Mouse (Mus musculus) CH12.LX (cell line): Measurements from ENCODE around the gene Cops4. TPM values are rescaled to one million over a fixed set of nuclear protein-coding genes. Genes with fewer than 3 reads are reported as not detected.

Experiments
- DNase-seq: peaks from one replicate; pipeline ENCODE4 v3.0.0-alpha.2; 2013; ENCODE audit errors: extremely low read depth
- H3K27ac ChIP-seq: 2 replicates; pipeline ENCODE4 v1.5.1; 2012; ENCODE audit warnings: low read depth, mild to moderate bottlenecking, control low read depth, moderate library complexity; ENCODE audit not compliant: insufficient read depth
- H3K27me3 ChIP-seq: replicated peaks from 2 replicates; pipeline ENCODE3; 2012; ENCODE audit warnings: inconsistent platforms
- H3K36me3 ChIP-seq, 2 experiments: replicated peaks in 1 of 2; 2 replicates each; pipeline versions ENCODE3 to v1.6.1; 2012; ENCODE audit warnings: inconsistent platforms in 1 of 2, low read length in 1 of 2, mild to moderate bottlenecking in 1 of 2, mixed read lengths in 1 of 2, moderate library complexity in 1 of 2; ENCODE audit not compliant: control insufficient read depth in 1 of 2, insufficient read depth in 1 of 2
- H3K4me1 ChIP-seq, 2 experiments: 2 replicates each; pipeline ENCODE4 v1.6.1; 2012; ENCODE audit warnings: inconsistent platforms in 1 of 2, moderate library complexity in 1 of 2; ENCODE audit not compliant: insufficient read depth in 2 of 2, control insufficient read depth in 1 of 2
- H3K4me2 ChIP-seq: 2 replicates; pipeline ENCODE4 v1.6.1; 2012; ENCODE audit warnings: low read depth, mild to moderate bottlenecking, control low read depth; ENCODE audit not compliant: poor library complexity, insufficient read depth, severe bottlenecking
- H3K4me3 ChIP-seq, 3 experiments: fragments of 150-350 bp in 1 of 3; sonication (generic) in 1 of 3; replicated peaks in 1 of 3; 2 replicates each; pipeline versions ENCODE3 to v1.5.1; 2011 to 2012; ENCODE audit warnings: low read depth in 2 of 3, low read length in 2 of 3, mild to moderate bottlenecking in 2 of 3, moderate library complexity in 2 of 3, control low read depth in 1 of 3, improper control_type of control experiment in 1 of 3, inconsistent platforms in 1 of 3, mixed read lengths in 1 of 3; ENCODE audit not compliant: poor library complexity in 1 of 3
- H3K79me2 ChIP-seq: replicated peaks from 2 replicates; pipeline ENCODE4 v1.6.1; 2012; ENCODE audit warnings: mild to moderate bottlenecking, moderate library complexity; ENCODE audit not compliant: control insufficient read depth, poor library complexity, insufficient read depth, severe bottlenecking; ENCODE audit errors: extremely low read depth
- H3K9ac ChIP-seq: 2 replicates; pipeline ENCODE4 v1.6.1; 2012; ENCODE audit warnings: low read depth, mild to moderate bottlenecking, control low read depth, moderate library complexity; ENCODE audit not compliant: insufficient read depth
- H3K9me3 ChIP-seq: replicated peaks from 2 replicates; pipeline ENCODE3; 2012; ENCODE audit warnings: low read length, inconsistent platforms, mixed read lengths
- BHLHE40 ChIP-seq: IDR thresholded peaks from 2 replicates; pipeline ENCODE4 v1.6.1; 2011; ENCODE audit warnings: mild to moderate bottlenecking, low read depth, low read length, improper control_type of control experiment
- CHD1 ChIP-seq: IDR thresholded peaks from 2 replicates; pipeline ENCODE4 v1.6.1; 2012; ENCODE audit warnings: low read depth, low read length, improper control_type of control experiment, inconsistent platforms
- CHD2 ChIP-seq: IDR thresholded peaks from 2 replicates; pipeline ENCODE4 v1.6.1; 2011; ENCODE audit warnings: low read length, improper control_type of control experiment
- CTCF ChIP-seq, 2 experiments: IDR thresholded peaks in 1 of 2; conservative IDR thresholded peaks in 1 of 2; 2 replicates each; pipeline ENCODE4 v1.5.1; 2011 to 2012; ENCODE audit warnings: low read depth in 2 of 2, low read length in 2 of 2, improper control_type of control experiment in 1 of 2, inconsistent platforms in 1 of 2, mild to moderate bottlenecking in 1 of 2, moderate library complexity in 1 of 2
- E2F4 ChIP-seq: IDR thresholded peaks from 2 replicates; pipeline ENCODE4 v1.6.1; 2011; ENCODE audit warnings: low read depth, low read length, improper control_type of control experiment; ENCODE audit not compliant: insufficient replicate concordance
- ELF1 ChIP-seq: IDR thresholded peaks from 2 replicates; pipeline ENCODE4 v1.6.1; 2014; ENCODE audit warnings: low read depth, mild to moderate bottlenecking, inconsistent platforms, low read length, improper control_type of control experiment
- ETS1 ChIP-seq: conservative IDR thresholded peaks from 2 replicates; pipeline ENCODE4 v1.6.1; 2012; ENCODE audit warnings: low read depth, mild to moderate bottlenecking, inconsistent platforms, low read length, improper control_type of control experiment, moderate library complexity
- HCFC1 ChIP-seq: IDR thresholded peaks from 2 replicates; pipeline ENCODE4 v1.6.1; 2012; ENCODE audit warnings: low read depth, mild to moderate bottlenecking, inconsistent platforms, low read length, improper control_type of control experiment
- JUND ChIP-seq: conservative IDR thresholded peaks from 2 replicates; pipeline ENCODE4 v1.6.1; 2011; ENCODE audit warnings: low read depth, low read length, improper control_type of control experiment
- KAT2A ChIP-seq: IDR thresholded peaks from 2 replicates; pipeline ENCODE4 v1.6.1; 2012; ENCODE audit warnings: low read length, improper control_type of control experiment, inconsistent platforms; ENCODE audit not compliant: insufficient replicate concordance
- MAFK ChIP-seq: IDR thresholded peaks from 2 replicates; pipeline ENCODE4 v1.6.1; 2011; ENCODE audit warnings: low read length, improper control_type of control experiment; ENCODE audit not compliant: insufficient replicate concordance
- MAX ChIP-seq: IDR thresholded peaks from 2 replicates; pipeline ENCODE4 v1.6.1; 2011; ENCODE audit warnings: low read length, improper control_type of control experiment
- MAZ ChIP-seq: IDR thresholded peaks from 2 replicates; pipeline ENCODE4 v1.6.1; 2012; ENCODE audit warnings: low read depth, mild to moderate bottlenecking, inconsistent platforms, low read length, improper control_type of control experiment, moderate library complexity
- MEF2A ChIP-seq: IDR thresholded peaks from 2 replicates; pipeline ENCODE4 v1.6.1; 2014; ENCODE audit warnings: low read depth, mild to moderate bottlenecking, inconsistent platforms, low read length, improper control_type of control experiment, borderline replicate concordance
- MXI1 ChIP-seq: IDR thresholded peaks from 2 replicates; pipeline ENCODE4 v1.6.1; 2011; ENCODE audit warnings: mild to moderate bottlenecking, low read depth, low read length, improper control_type of control experiment
- NELFE ChIP-seq: IDR thresholded peaks from 2 replicates; pipeline ENCODE4 v1.6.1; 2011; ENCODE audit warnings: low read depth, low read length, improper control_type of control experiment
- PAX5 ChIP-seq: IDR thresholded peaks from 2 replicates; pipeline ENCODE4 v1.6.1; 2012; ENCODE audit warnings: low read length, inconsistent platforms, mixed read lengths
- POLR2AphosphoS2 ChIP-seq: IDR thresholded peaks from 2 replicates; pipeline ENCODE4 v1.6.1; 2011; ENCODE audit warnings: low read depth, low read length, improper control_type of control experiment
- SIN3A ChIP-seq: IDR thresholded peaks from 2 replicates; pipeline ENCODE4 v1.6.1; 2012; ENCODE audit warnings: low read length, improper control_type of control experiment, inconsistent platforms
- SMC3 ChIP-seq: IDR thresholded peaks from 2 replicates; pipeline ENCODE4 v1.6.1; 2011; ENCODE audit warnings: low read depth, low read length, improper control_type of control experiment
- TBP ChIP-seq: conservative IDR thresholded peaks from 2 replicates; pipeline ENCODE4 v1.6.1; 2011; ENCODE audit warnings: low read depth, low read length, improper control_type of control experiment
- TCF12 ChIP-seq: IDR thresholded peaks from 2 replicates; pipeline ENCODE4 v1.6.1; 2014; ENCODE audit warnings: low read depth, mild to moderate bottlenecking, inconsistent platforms, low read length, improper control_type of control experiment
- UBTF ChIP-seq: IDR thresholded peaks from 2 replicates; pipeline ENCODE4 v1.6.1; 2012; ENCODE audit warnings: low read depth, mild to moderate bottlenecking, inconsistent platforms, low read length, improper control_type of control experiment, moderate library complexity
- USF1 ChIP-seq: IDR thresholded peaks from 2 replicates; pipeline ENCODE4 v1.6.1; 2014; ENCODE audit warnings: low read depth, mild to moderate bottlenecking, inconsistent platforms, low read length, improper control_type of control experiment
- USF2 ChIP-seq: conservative IDR thresholded peaks from 2 replicates; pipeline ENCODE4 v1.6.1; 2011; ENCODE audit warnings: low read depth, low read length, improper control_type of control experiment
- ZC3H11A ChIP-seq: IDR thresholded peaks from 2 replicates; pipeline ENCODE4 v1.6.1; 2012; ENCODE audit warnings: low read depth, mild to moderate bottlenecking, inconsistent platforms, low read length, improper control_type of control experiment
- ZMIZ1 ChIP-seq: IDR thresholded peaks from 2 replicates; pipeline ENCODE4 v1.6.1; 2012; ENCODE audit warnings: low read depth, mild to moderate bottlenecking, inconsistent platforms, low read length, improper control_type of control experiment
- ZNF384 ChIP-seq: IDR thresholded peaks from 2 replicates; pipeline ENCODE4 v1.6.1; 2012; ENCODE audit warnings: low read depth, low read length, improper control_type of control experiment, inconsistent platforms
- dilution Hi-C: fragments of 300-500 bp; cut with MboI; formaldehyde crosslinking; loops from 2 replicates; pipeline ENCODE4 v1.14.3; 2020; ENCODE audit warnings: low sequenced_read_pairs; ENCODE audit not compliant: extremely low pct_unique_long_range_greater_than_20kb, extremely low pct_ligation_motif_present
- in situ Hi-C: fragments of 300-500 bp; cut with MboI; formaldehyde crosslinking; loops from 3 replicates; pipeline ENCODE4 v1.14.3; 2019; ENCODE audit warnings: low sequenced_read_pairs, low pct_ligation_motif_present, low pct_unique_long_range_greater_than_20kb, mixed read lengths
- polyA plus RNA-seq: library from polyadenylated mRNA; unstranded; fragments of >175 nt; gene quantifications from 2 replicates; pipeline ENCODE4 v1.2.1, GENCODE M21; 2012; ENCODE audit warnings: low read depth; ENCODE audit not compliant: insufficient read length
- total RNA-seq, 2 experiments: library from RNA; depleted of rRNA; stranded (reverse); fragments of 300-350 nt in 1 of 2; fragments of >200 nt in 1 of 2; gene quantifications; 2 replicates each; pipeline ENCODE4 v1.2.3; 2012 to 2014

Cops4 gene
- total and polyA plus RNA-seq, 3 experiments: 122 to 264 (median 133) TPM

GRCm38 (mm10) chr5:100568177-100568576 is 50.1 kb downstream of the Cops4 start (continued):
- TF ChIP-seq BHLHE40: peak; percentile 73
- TF ChIP-seq ETS1: no peak; the same call in 1 of the 2 replicates
- TF ChIP-seq ZMIZ1: no peak
- TF ChIP-seq POLR2AphosphoS2: no peak
- TF ChIP-seq MAZ: no peak
- TF ChIP-seq CTCF (conservative IDR thresholded peaks at IDR 0.05 in 1 of 2, IDR thresholded peaks at IDR 0.05 in 1 of 2; ENCODE audit: low read depth in 2 of 2, low read length in 2 of 2): no peak
- TF ChIP-seq CHD1: no peak
- no peak for TF ChIP-seq MAFK
- TF ChIP-seq TBP: 0 out of 2 replicates have a peak, but pooled peaks have one; percentile 40
- TF ChIP-seq ZC3H11A: no peak
- TF ChIP-seq UBTF: no peak

- no peak overlapping the region; the same call in 1 of the 2 replicates for H3K27ac ChIP-seq
- in situ Hi-C loops: loop anchor here (5.0 to 25.0 kb wide), 2 partner anchors 93 to 218 kb away; partner anchors contain the start of genes Helq and Mrps18c
- H3K9me3 ChIP-seq: no peaks in the 10 kb centered on the region
- no peak for DNase-seq
- dilution Hi-C loops: no loop called here
- no peaks in the 10 kb centered on the region for H3K27me3 ChIP-seq
- peaks cover 2 to 58% of the 10 kb centered on the region in 2 experiments; a peak in 3 of 4 replicates for H3K4me1 ChIP-seq
- 0 out of 2 replicates have a peak, but pooled peaks have one; percentile 8 for TF ChIP-seq MAZ
- no peak for TF ChIP-seq TCF12
- peak; percentile 55 for TF ChIP-seq ZNF384
- peaks cover 0 to 9% of the 10 kb centered on the region in 2 experiments for H3K36me3 ChIP-seq
- no peaks in the 10 kb centered on the region for H3K79me2 ChIP-seq
- peak overlapping the region; percentile 96 for H3K4me2 ChIP-seq
- no peak overlapping the region for H3K4me3 ChIP-seq
- peak overlapping the region; percentile 79 for H3K9ac ChIP-seq
Measured at GRCm38 (mm10) chr5:100568802-100569201, 50.7 kb downstream of the Cops4 start.

- Histone ChIP-seq H3K27ac (peak overlapping the region; percentile 67), H3K4me3 (peak overlapping the region; percentile 21 to 49 (median 27)), H3K4me2 (peak overlapping the region; percentile 80), H3K36me3 (peaks cover 0 to 6% of the 10 kb centered on the region in 2 experiments), H3K9ac (peak overlapping the region; percentile 79), H3K27me3 (no peaks in the 10 kb centered on the region), H3K79me2 (no peaks in the 10 kb centered on the region), H3K9me3 (no peaks in the 10 kb centered on the region), H3K4me1 (peaks cover 2 to 58% of the 10 kb centered on the region in 2 experiments; a peak in 3 of 4 replicates)
- DNase-seq: peak; percentile 92
- dilution Hi-C loops (no loop called here), in situ Hi-C loops (loop anchor here (5.0 to 25.0 kb wide), 2 partner anchors 93 to 218 kb away; partner anchors contain the start of genes Helq and Mrps18c)
- peak; percentile 49; the same call in 1 of the 2 replicates for TF ChIP-seq MAZ
- peak; percentile 94 for TF ChIP-seq SIN3A
- TF ChIP-seq CTCF (conservative IDR thresholded peaks at IDR 0.05 in 1 of 2, IDR thresholded peaks at IDR 0.05 in 1 of 2; ENCODE audit: low read depth in 2 of 2, low read length in 2 of 2): no peak
- no peak for TF ChIP-seq ZC3H11A
- TF ChIP-seq ELF1: peak; percentile 80
- TF ChIP-seq HCFC1: 0 out of 2 replicates have a peak, but pooled peaks have one; percentile 62
- TF ChIP-seq MAX: peak; percentile 95
- no peak for TF ChIP-seq E2F4
- peak; percentile 45; the same call in 1 of the 2 replicates for TF ChIP-seq NELFE
- TF ChIP-seq PAX5: no peak
- TF ChIP-seq USF2: no peak
- peak; percentile 84 for TF ChIP-seq TCF12
- peak; percentile 95 for TF ChIP-seq CHD2
- TF ChIP-seq JUND: no peak
- TF ChIP-seq ETS1: peak; percentile 75
- TF ChIP-seq SMC3: no peak
- TF ChIP-seq MXI1: peak; percentile 88
- 0 out of 2 replicates have a peak, but pooled peaks have one; percentile 16 for TF ChIP-seq KAT2A
- TF ChIP-seq USF1: no peak
- peak; percentile 51; the same call in 1 of the 2 replicates for TF ChIP-seq TBP
- TF ChIP-seq BHLHE40: peak; percentile 90
- no peak; the same call in 1 of the 2 replicates for TF ChIP-seq MEF2A
Measured at GRCm38 (mm10) chr5:100569250-100569934, 51.3 kb downstream of the Cops4 start.
